Mouse (Mus musculus) natural killer cell, adult 2 months (primary cell): Measurements from ENCODE around the gene Sec14l4.
"Not testable (repeated sequence)": the region's sequence is repeated elsewhere in the genome, so short reads cannot be mapped to it uniquely, and the experiment has no call there.

Source experiments
- DNase-seq, 2 experiments: peaks; one replicate each; pipeline ENCODE4 v3.0.0; 2022; ENCODE audit warnings: low spot score in 2 of 2

The Sec14l4 gene

GRCm38 (mm10) chr11:4031126-4031941 lies at the start of gene Sec14l4:
Gene Sec14l4, plus strand, starts transcription at chr11:4031462.
- DNase-seq: no peak

- DNase-seq: no peak
These were observed 49.7 kb upstream of the Sec14l4 start for GRCm38 (mm10) chr11:3981536-3981935.

GRCm38 (mm10) chr11:3982275-3983209 lies 48.7 kb upstream of the Sec14l4 start:
- no peak for DNase-seq

GRCm38 (mm10) chr11:3983291-3983862 lies 47.9 kb upstream of the Sec14l4 start, which contains the start of gene Gal3st1:
Gene Gal3st1, plus strand, starts transcription at chr11:3983636.
- DNase-seq: no peak

- no peak for DNase-seq
These were observed 47.2 kb upstream of the Sec14l4 start for GRCm38 (mm10) chr11:3983863-3984745.

GRCm38 (mm10) chr11:3989748-3990147 lies 41.5 kb upstream of the Sec14l4 start:
- DNase-seq: no peak

- no peak for DNase-seq
These were observed 38.1 kb upstream of the Sec14l4 start for GRCm38 (mm10) chr11:3993132-3993531.

GRCm38 (mm10) chr11:3993914-3994313 lies 37.3 kb upstream of the Sec14l4 start:
- no peak for DNase-seq

- no peak for DNase-seq
These were observed 35.8 kb upstream of the Sec14l4 start for GRCm38 (mm10) chr11:3995511-3995910.

- no peak for DNase-seq
These were observed 34.4 kb upstream of the Sec14l4 start for GRCm38 (mm10) chr11:3996840-3997239.

- DNase-seq: peak in 1 of 2 experiments; percentile 12
These were observed 33.1 kb upstream of the Sec14l4 start for GRCm38 (mm10) chr11:3997978-3998720.

GRCm38 (mm10) chr11:3999547-3999946 lies 31.7 kb upstream of the Sec14l4 start:
- DNase-seq: no peak

GRCm38 (mm10) chr11:4001603-4002002 lies 29.7 kb upstream of the Sec14l4 start:
- peak; percentile 32 to 60 for DNase-seq

- no peak for DNase-seq
These were observed 25.9 kb upstream of the Sec14l4 start for GRCm38 (mm10) chr11:4005220-4005805.

- no peak for DNase-seq
These were observed 24.8 kb upstream of the Sec14l4 start for GRCm38 (mm10) chr11:4006462-4006861.

GRCm38 (mm10) chr11:4012616-4013015 lies 18.6 kb upstream of the Sec14l4 start:
- DNase-seq: no peak

- not testable (repeated sequence) for DNase-seq
These were observed 15.5 kb upstream of the Sec14l4 start for GRCm38 (mm10) chr11:4015796-4016195.

GRCm38 (mm10) chr11:4022111-4022510 lies 9.2 kb upstream of the Sec14l4 start:
- DNase-seq: not testable (repeated sequence)

- no peak for DNase-seq
These were observed 7.9 kb upstream of the Sec14l4 start for GRCm38 (mm10) chr11:4023321-4023720.

GRCm38 (mm10) chr11:4027066-4027465 lies 4.2 kb upstream of the Sec14l4 start:
- DNase-seq: no peak
